Mouse (Mus musculus): Measurements from ENCODE around the gene Drd3.

Gene Drd3

GRCm38 (mm10) chr16:43753751-43754150 lies at the start of gene Drd3:
TSS of gene Drd3 (plus strand) at chr16:43754026.
- DNase-seq (ENCODE audit: low read depth, low spot score), result no peak

- no peak for DNase-seq (ENCODE audit: low read depth, low spot score)
Measured at GRCm38 (mm10) chr16:43708335-43709061, 45.3 kb upstream of the Drd3 start.

GRCm38 (mm10) chr16:43709062-43709413 lies 44.8 kb upstream of the Drd3 start:
- no peak for DNase-seq (ENCODE audit: low read depth, low spot score)

- no peak for DNase-seq (ENCODE audit: low read depth, low spot score)
Measured at GRCm38 (mm10) chr16:43709432-43710133, 44.2 kb upstream of the Drd3 start.

- DNase-seq (ENCODE audit: low read depth, low spot score), result no peak
Measured at GRCm38 (mm10) chr16:43710134-43710475, 43.7 kb upstream of the Drd3 start.

GRCm38 (mm10) chr16:43710651-43711050 lies 43.2 kb upstream of the Drd3 start:
- DNase-seq (ENCODE audit: low read depth, low spot score), result no peak

- no peak for DNase-seq (ENCODE audit: low read depth, low spot score)
Measured at GRCm38 (mm10) chr16:43711361-43711760, 42.5 kb upstream of the Drd3 start.

GRCm38 (mm10) chr16:43724444-43724843 lies 29.4 kb upstream of the Drd3 start:
- no peak for DNase-seq (ENCODE audit: low read depth, low spot score)

GRCm38 (mm10) chr16:43729506-43730221 lies 24.2 kb upstream of the Drd3 start:
- no peak for DNase-seq (ENCODE audit: low read depth, low spot score)

GRCm38 (mm10) chr16:43730281-43730680 lies 23.5 kb upstream of the Drd3 start:
- DNase-seq (ENCODE audit: low read depth, low spot score), result no peak

- DNase-seq (ENCODE audit: low read depth, low spot score), result no peak
Measured at GRCm38 (mm10) chr16:43732496-43732895, 21.3 kb upstream of the Drd3 start.

- DNase-seq (ENCODE audit: low read depth, low spot score), result no peak
Measured at GRCm38 (mm10) chr16:43732900-43733299, 20.9 kb upstream of the Drd3 start.

GRCm38 (mm10) chr16:43737933-43738332 lies 15.9 kb upstream of the Drd3 start:
- no peak for DNase-seq (ENCODE audit: low read depth, low spot score)

- no peak for DNase-seq (ENCODE audit: low read depth, low spot score)
Measured at GRCm38 (mm10) chr16:43740936-43741335, 12.9 kb upstream of the Drd3 start.

- DNase-seq (ENCODE audit: low read depth, low spot score), result no peak
Measured at GRCm38 (mm10) chr16:43748424-43748823, 5.4 kb upstream of the Drd3 start.

GRCm38 (mm10) chr16:43752900-43753299 lies 926 bp upstream of the Drd3 start:
- no peak for DNase-seq (ENCODE audit: low read depth, low spot score)

GRCm38 (mm10) chr16:43772358-43772757 lies 18.5 kb downstream of the Drd3 start:
- no peak for DNase-seq (ENCODE audit: low read depth, low spot score)

- DNase-seq (ENCODE audit: low read depth, low spot score), result no peak
Measured at GRCm38 (mm10) chr16:43772766-43773165, 18.9 kb downstream of the Drd3 start.

GRCm38 (mm10) chr16:43773506-43773905 lies 19.7 kb downstream of the Drd3 start:
- DNase-seq (ENCODE audit: low read depth, low spot score), result no peak

GRCm38 (mm10) chr16:43776886-43777285 lies 23.1 kb downstream of the Drd3 start:
- DNase-seq (ENCODE audit: low read depth, low spot score), result no peak

GRCm38 (mm10) chr16:43799541-43799940 lies 45.7 kb downstream of the Drd3 start:
- no peak for DNase-seq (ENCODE audit: low read depth, low spot score)

- no peak for DNase-seq (ENCODE audit: low read depth, low spot score)
Measured at GRCm38 (mm10) chr16:43800119-43800721, 46.4 kb downstream of the Drd3 start.

All from brain, embryonic 18.5 days (tissue).